Mouse (Mus musculus): ENCODE data around the gene Fer1l4. TPM values are rescaled to one million over a fixed set of nuclear protein-coding genes. Genes with fewer than 3 reads are reported as not detected.

Gene Fer1l4
- polyA plus RNA-seq, 1 experiment from 2014 or later: not detected

DNA sequence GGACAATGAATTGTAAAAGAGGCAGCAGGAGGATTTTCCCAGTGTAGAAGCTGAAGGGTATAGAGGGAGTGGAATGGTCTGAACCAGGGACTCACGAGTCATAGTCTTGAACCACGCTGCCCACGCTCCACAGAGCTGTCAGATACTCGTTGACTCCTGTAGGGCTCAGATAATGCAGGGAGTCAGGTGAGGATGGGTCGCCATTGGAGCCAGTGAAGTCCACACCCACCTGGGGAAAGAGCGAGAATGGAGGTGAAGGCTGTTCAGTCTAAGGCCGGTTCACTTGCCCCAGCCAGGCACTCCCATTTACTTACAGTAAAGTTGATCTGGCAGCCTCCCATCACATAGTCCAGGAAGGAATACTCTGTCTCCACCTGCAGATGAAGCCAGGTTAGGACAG is 24.7 kb upstream of the Fer1l4 start:
- DNase-seq (ENCODE audit: low spot score) (no peak), ATAC-seq (no peak)
- H3K4me3 ChIP-seq (ENCODE audit: low read depth, low read length): no peak overlapping the region
- H3K9me3 ChIP-seq (replicated peaks; ENCODE audit: control insufficient read depth, low read length): no peaks in the 10 kb centered on the region
- H3K4me2 ChIP-seq (ENCODE audit: low read length): no peak overlapping the region
- 93% methylated on average over 7 of the region's 7 CpGs for WGBS
- H3K27me3 ChIP-seq (replicated peaks; ENCODE audit: control insufficient read depth, insufficient read depth, low read length): no peaks in the 10 kb centered on the region
- peaks cover 68% of the 10 kb centered on the region for H3K36me3 ChIP-seq (ENCODE audit: control insufficient read depth, insufficient read depth, low read length)
- H3K4me1 ChIP-seq (ENCODE audit: control insufficient read depth, insufficient read depth, low read length): no peaks in the 10 kb centered on the region
- H3K27ac ChIP-seq (ENCODE audit: low read depth, low read length): no peak overlapping the region
- H3K9ac ChIP-seq (ENCODE audit: low read length): no peak overlapping the region

DNA sequence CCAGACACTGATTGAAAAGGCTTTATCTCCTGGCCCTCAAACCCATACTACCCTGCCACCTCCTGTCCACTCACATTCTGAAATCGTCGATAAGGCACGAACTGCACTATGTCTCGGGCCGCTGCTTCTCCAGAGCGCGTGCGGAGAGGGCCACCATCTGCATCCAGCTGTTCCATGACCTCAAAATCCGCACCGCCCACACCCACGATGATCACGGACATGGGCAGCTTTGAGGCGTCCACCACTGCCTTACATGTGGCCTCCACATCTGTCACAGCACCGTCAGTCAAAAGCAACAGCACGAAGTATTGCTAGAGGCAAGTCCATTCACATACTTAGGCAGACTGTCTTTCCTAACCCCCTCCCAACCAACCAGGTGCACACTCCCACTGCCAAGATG is 21.0 kb upstream of the Fer1l4 start:
- no peak overlapping the region for H3K27ac ChIP-seq (ENCODE audit: low read depth, low read length)
- DNase-seq (ENCODE audit: low spot score) (no peak), ATAC-seq (no peak)
- no peaks in the 10 kb centered on the region for H3K27me3 ChIP-seq (replicated peaks; ENCODE audit: control insufficient read depth, insufficient read depth, low read length)
- WGBS: 95% methylated on average over 15 of the region's 15 CpGs
- H3K4me3 ChIP-seq (ENCODE audit: low read depth, low read length): no peak overlapping the region
- no peaks in the 10 kb centered on the region for H3K9me3 ChIP-seq (replicated peaks; ENCODE audit: control insufficient read depth, low read length)
- no peak overlapping the region for H3K4me2 ChIP-seq (ENCODE audit: low read length)
- H3K36me3 ChIP-seq (ENCODE audit: control insufficient read depth, insufficient read depth, low read length): peaks cover 97% of the 10 kb centered on the region
- H3K9ac ChIP-seq (ENCODE audit: low read length): no peak overlapping the region
- no peaks in the 10 kb centered on the region for H3K4me1 ChIP-seq (ENCODE audit: control insufficient read depth, insufficient read depth, low read length)

DNA sequence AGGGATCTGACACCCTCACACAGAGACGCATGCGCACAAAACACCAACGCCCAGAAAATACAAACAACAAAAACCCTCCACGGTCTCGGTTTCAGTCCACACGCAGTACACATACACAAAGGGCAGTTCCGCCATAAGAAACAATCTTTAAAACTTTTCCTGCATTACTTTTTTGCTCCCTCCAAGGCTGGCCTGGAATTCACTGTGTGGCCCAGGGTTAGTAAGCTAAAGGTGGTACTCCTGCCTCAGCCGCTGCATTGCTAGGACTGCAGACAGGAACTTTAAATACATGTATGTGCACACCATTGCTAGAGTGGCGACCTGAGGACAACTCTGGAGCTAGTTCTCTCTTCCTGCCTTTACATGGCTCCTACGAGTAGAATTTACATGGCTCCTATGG is 18.5 kb upstream of the Fer1l4 start:
- Histone ChIP-seq H3K4me2 (ENCODE audit: low read length) (no peak overlapping the region), H3K27ac (ENCODE audit: low read depth, low read length) (no peak overlapping the region), H3K36me3 (ENCODE audit: control insufficient read depth, insufficient read depth, low read length) (peaks cover 84% of the 10 kb centered on the region), H3K27me3 (replicated peaks; ENCODE audit: control insufficient read depth, insufficient read depth, low read length) (no peaks in the 10 kb centered on the region), H3K4me3 (ENCODE audit: low read depth, low read length) (no peak overlapping the region), H3K9ac (ENCODE audit: low read length) (no peak overlapping the region), H3K9me3 (replicated peaks; ENCODE audit: control insufficient read depth, low read length) (no peaks in the 10 kb centered on the region), H3K4me1 (ENCODE audit: control insufficient read depth, insufficient read depth, low read length) (peaks cover 2% of the 10 kb centered on the region)
- DNase-seq (ENCODE audit: low spot score) (no peak), ATAC-seq (no peak)
- WGBS: 94% methylated on average over 10 of the region's 10 CpGs

DNA sequence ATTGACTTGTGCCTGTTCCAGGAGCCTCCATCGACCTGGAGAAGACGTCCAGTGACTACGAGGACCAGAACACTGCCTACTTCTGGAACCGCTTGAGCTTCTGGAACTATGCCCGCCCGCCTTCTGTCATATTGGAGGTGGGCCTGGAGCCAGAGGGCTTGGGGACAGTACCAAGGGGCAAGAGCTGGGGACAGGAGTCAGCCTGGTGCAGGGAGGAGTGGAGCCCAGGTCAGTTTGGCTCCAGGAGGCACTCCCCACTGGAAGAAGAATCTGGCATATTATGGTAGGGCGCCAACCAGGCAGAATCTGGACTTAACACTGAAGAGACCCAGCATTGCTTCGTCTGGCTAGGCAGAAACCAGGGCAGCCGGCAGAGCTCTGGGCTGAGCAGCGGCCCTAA is 15.2 kb upstream of the Fer1l4 start:
- DNase-seq (ENCODE audit: low spot score) (no peak), ATAC-seq (no peak)
- no peak overlapping the region for H3K27ac ChIP-seq (ENCODE audit: low read depth, low read length)
- no peak overlapping the region for H3K9ac ChIP-seq (ENCODE audit: low read length)
- H3K4me1 ChIP-seq (ENCODE audit: control insufficient read depth, insufficient read depth, low read length): peaks cover 7% of the 10 kb centered on the region
- 88% methylated on average over 10 of the region's 10 CpGs for WGBS
- H3K36me3 ChIP-seq (ENCODE audit: control insufficient read depth, insufficient read depth, low read length): peaks cover 50% of the 10 kb centered on the region
- no peak overlapping the region for H3K4me2 ChIP-seq (ENCODE audit: low read length)
- no peak overlapping the region for H3K4me3 ChIP-seq (ENCODE audit: low read depth, low read length)
- no peaks in the 10 kb centered on the region for H3K9me3 ChIP-seq (replicated peaks; ENCODE audit: control insufficient read depth, low read length)
- H3K27me3 ChIP-seq (replicated peaks; ENCODE audit: control insufficient read depth, insufficient read depth, low read length): no peaks in the 10 kb centered on the region

DNA sequence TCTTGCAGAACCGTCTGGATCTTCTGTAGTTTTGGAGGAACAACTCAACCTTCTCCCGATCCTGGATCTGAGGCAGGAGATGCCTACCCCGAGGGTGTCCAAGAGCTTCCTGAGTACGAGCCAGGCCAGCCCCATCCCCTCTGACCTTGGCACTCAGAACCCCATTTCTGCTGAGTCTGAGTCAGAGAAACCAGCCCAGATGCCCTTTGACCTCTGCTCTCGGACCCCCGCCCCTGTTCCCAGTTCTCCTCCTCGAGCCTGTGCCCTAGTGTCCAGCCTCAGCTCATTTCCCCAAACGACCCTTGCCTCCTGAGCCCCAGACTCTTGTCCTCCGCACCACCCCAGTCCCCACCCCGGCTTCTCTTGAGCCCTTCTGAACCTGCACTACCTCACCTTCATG is 13.4 kb upstream of the Fer1l4 start:
- ATAC-seq (0 out of 2 replicates have a peak, but pooled peaks have one; percentile 2), DNase-seq (ENCODE audit: low spot score) (no peak)
- Histone ChIP-seq H3K4me1 (ENCODE audit: control insufficient read depth, insufficient read depth, low read length) (peaks cover 7% of the 10 kb centered on the region), H3K27ac (ENCODE audit: low read depth, low read length) (no peak overlapping the region), H3K9me3 (replicated peaks; ENCODE audit: control insufficient read depth, low read length) (no peaks in the 10 kb centered on the region), H3K9ac (ENCODE audit: low read length) (peak overlapping the region; percentile 86), H3K4me3 (ENCODE audit: low read depth, low read length) (peak overlapping the region; percentile 77), H3K27me3 (replicated peaks; ENCODE audit: control insufficient read depth, insufficient read depth, low read length) (no peaks in the 10 kb centered on the region), H3K36me3 (ENCODE audit: control insufficient read depth, insufficient read depth, low read length) (peaks cover 32% of the 10 kb centered on the region), H3K4me2 (ENCODE audit: low read length) (peak overlapping the region; percentile 94)
- 40% methylated on average over 10 of the region's 10 CpGs for WGBS

DNA sequence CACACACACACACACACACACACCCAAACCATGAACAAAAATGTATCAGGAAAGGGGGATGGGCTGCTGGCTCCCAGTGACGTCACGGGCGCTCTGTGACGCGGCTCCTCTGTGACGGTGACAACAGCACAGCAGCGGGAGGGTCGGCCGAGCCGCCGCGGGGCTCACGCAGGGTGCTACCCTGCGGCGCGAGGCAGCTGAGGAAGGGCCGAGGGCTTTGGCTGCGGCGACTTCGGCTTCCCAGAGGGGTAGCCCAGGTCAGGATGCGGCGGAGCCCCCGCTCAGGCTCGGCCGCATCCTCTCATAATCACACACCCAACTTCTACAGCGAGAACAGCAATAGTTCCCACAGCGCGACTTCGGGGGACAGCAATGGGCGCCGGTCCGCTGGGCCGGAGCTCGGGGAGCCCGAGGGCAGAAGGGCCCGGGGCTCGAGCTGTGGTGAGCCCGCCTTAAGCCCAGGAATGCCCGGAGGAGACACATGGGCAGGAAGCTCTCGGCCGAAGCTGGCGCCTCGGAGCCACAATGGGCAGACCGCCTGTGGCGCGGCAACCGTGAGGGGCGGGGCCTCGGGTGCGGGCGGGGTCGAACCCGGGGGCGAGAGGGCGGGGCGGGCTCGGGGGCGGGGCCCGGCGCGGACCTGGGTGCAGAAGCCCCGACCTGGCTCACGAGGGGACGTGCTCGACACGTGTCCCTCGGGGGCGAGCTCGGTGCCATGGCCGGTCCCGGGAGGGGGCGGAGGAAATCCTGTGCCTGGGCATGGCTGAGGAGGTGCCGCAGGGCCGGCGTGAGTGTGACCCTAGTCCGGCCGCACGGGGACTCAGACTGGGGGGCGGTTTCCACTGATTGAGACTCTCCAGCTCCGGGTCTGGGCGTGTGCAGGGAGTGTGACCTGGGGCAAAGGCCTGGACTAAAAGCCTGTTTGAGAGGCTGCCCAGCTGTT is 12.6 kb upstream of the Fer1l4 start, which contains the start of gene Spag4:
TSS of gene Spag4 (plus strand) at position 77 of the 943 bp plus-strand sequence.
- DNase-seq (ENCODE audit: low spot score) (peak; percentile 77), ATAC-seq (peak; percentile 89)
- H3K36me3 ChIP-seq (ENCODE audit: control insufficient read depth, insufficient read depth, low read length): peaks cover 27% of the 10 kb centered on the region
- H3K9ac ChIP-seq (ENCODE audit: low read length): peak within 1 kb of the TSS; percentile 86
- H3K4me1 ChIP-seq (ENCODE audit: control insufficient read depth, insufficient read depth, low read length): peaks cover 7% of the 10 kb centered on the region
- H3K27me3 ChIP-seq (replicated peaks; ENCODE audit: control insufficient read depth, insufficient read depth, low read length): no peaks in the 10 kb centered on the region
- no peaks in the 10 kb centered on the region for H3K9me3 ChIP-seq (replicated peaks; ENCODE audit: control insufficient read depth, low read length)
- peak within 1 kb of the TSS; percentile 94 for H3K4me2 ChIP-seq (ENCODE audit: low read length)
- H3K4me3 ChIP-seq (ENCODE audit: low read depth, low read length): peak within 1 kb of the TSS; percentile 77
- peak within 1 kb of the TSS; percentile 76 for H3K27ac ChIP-seq (ENCODE audit: low read depth, low read length)
- under 1% methylated on average over 73 of the region's 81 CpGs for WGBS

DNA sequence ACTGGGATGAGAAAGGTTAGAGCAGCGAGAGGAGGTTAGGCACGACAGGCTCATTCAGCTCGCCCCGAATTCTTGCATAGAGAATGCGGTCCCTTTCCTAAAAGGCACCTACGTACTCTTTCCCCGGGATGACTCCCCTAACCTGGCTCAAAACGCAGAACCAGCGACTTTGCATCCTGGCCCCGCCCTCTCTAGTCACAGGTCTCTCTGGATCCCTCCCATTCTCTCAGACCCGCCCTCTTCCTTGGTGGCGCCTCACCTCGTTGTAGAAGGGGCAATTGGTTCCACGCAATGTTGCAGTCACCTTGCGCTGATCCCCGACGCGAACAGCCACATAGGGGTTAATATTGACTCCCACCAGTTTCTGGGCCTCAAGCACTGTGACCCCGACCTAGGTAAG is 4.8 kb downstream of the Fer1l4 start:
- Histone ChIP-seq H3K4me1 (ENCODE audit: control insufficient read depth, insufficient read depth, low read length) (no peaks in the 10 kb centered on the region), H3K4me2 (ENCODE audit: low read length) (no peak overlapping the region; the same call in 1 of the 2 replicates), H3K9ac (ENCODE audit: low read length) (no peak overlapping the region), H3K27ac (ENCODE audit: low read depth, low read length) (no peak overlapping the region), H3K27me3 (replicated peaks; ENCODE audit: control insufficient read depth, insufficient read depth, low read length) (no peaks in the 10 kb centered on the region), H3K4me3 (ENCODE audit: low read depth, low read length) (no peak overlapping the region), H3K9me3 (replicated peaks; ENCODE audit: control insufficient read depth, low read length) (no peaks in the 10 kb centered on the region), H3K36me3 (ENCODE audit: control insufficient read depth, insufficient read depth, low read length) (no peaks in the 10 kb centered on the region)
- DNase-seq (ENCODE audit: low spot score) (no peak), ATAC-seq (no peak)
- 7% methylated on average over 19 of the region's 19 CpGs for WGBS

DNA sequence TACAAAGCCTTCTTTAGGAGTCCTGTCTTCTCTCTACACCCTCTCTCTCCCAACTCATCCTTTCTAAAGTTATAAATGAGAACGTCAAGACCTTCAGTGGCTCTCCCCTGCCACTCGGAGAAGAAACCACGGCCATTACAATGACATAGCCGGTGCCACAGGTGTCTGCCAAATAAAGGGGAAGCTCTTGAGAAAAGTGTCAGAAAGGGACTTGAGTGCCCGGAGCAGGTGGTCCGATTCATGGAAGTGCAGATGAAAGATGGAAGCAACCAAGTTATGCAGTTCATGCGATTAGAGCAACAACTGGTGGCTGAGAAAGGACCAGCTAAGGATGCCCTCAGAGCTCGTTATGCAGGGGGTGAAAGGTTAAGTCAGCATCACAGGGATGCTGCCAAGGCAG is 9.8 kb downstream of the Fer1l4 start:
- H3K27ac ChIP-seq (ENCODE audit: low read depth, low read length): no peak overlapping the region
- ATAC-seq (no peak), DNase-seq (ENCODE audit: low spot score) (no peak)
- no peak overlapping the region for H3K4me3 ChIP-seq (ENCODE audit: low read depth, low read length)
- H3K4me2 ChIP-seq (ENCODE audit: low read length): no peak overlapping the region
- H3K27me3 ChIP-seq (replicated peaks; ENCODE audit: control insufficient read depth, insufficient read depth, low read length): no peaks in the 10 kb centered on the region
- H3K9ac ChIP-seq (ENCODE audit: low read length): no peak overlapping the region
- whole genome bisulfite sequencing: 80% methylated on average over 8 of the region's 8 CpGs
- H3K36me3 ChIP-seq (ENCODE audit: control insufficient read depth, insufficient read depth, low read length): no peaks in the 10 kb centered on the region
- no peaks in the 10 kb centered on the region for H3K4me1 ChIP-seq (ENCODE audit: control insufficient read depth, insufficient read depth, low read length)
- no peaks in the 10 kb centered on the region for H3K9me3 ChIP-seq (replicated peaks; ENCODE audit: control insufficient read depth, low read length)

DNA sequence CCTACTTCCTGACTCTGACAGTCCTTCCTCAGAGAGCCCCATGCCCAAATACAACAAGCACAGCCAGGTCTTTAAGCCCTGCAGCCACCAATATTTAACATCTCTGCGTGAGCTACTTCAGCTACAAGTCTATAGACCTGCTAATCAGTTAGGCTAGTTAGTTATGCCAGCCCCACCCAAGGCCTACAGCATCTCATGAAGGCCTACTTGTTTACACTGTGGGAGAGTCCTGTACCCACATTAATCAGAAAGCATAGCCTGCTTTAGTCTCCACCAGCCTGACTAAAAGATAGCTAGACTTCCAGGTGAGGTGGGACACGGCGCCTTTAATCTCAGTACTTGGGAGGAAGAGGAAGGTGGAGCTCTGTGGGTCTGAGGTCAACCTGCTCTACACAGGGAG is 13.4 kb downstream of the Fer1l4 start:
- H3K4me3 ChIP-seq (ENCODE audit: low read depth, low read length): no peak overlapping the region
- ATAC-seq: no peak
- 86% methylated on average over 3 of the region's 3 CpGs for WGBS
- no peaks in the 10 kb centered on the region for H3K36me3 ChIP-seq (ENCODE audit: control insufficient read depth, insufficient read depth, low read length)
- no peaks in the 10 kb centered on the region for H3K4me1 ChIP-seq (ENCODE audit: control insufficient read depth, insufficient read depth, low read length)
- no peak overlapping the region for H3K9ac ChIP-seq (ENCODE audit: low read length)
- H3K27me3 ChIP-seq (replicated peaks; ENCODE audit: control insufficient read depth, insufficient read depth, low read length): no peaks in the 10 kb centered on the region
- no peaks in the 10 kb centered on the region for H3K9me3 ChIP-seq (replicated peaks; ENCODE audit: control insufficient read depth, low read length)
- no peak overlapping the region for H3K4me2 ChIP-seq (ENCODE audit: low read length)
- DNase-seq (ENCODE audit: low spot score): no peak
- no peak overlapping the region for H3K27ac ChIP-seq (ENCODE audit: low read depth, low read length)
